ENCODE assay signal across 8 mouse cellular contexts in genomic region chr12:117154356-117155243, GRCm38 (mm10).
DNase-seq lines count a peak whose midpoint lies in the region; ATAC-seq and TF ChIP-seq lines count a peak whose summit lies in the region.

No protein-coding gene starts in this region.

- peaks cover 41% of the 10 kb centered on the region for H3K4me1 ChIP-seq in heart, embryonic 10.5 days
- H3K4me1 ChIP-seq in CH12.LX (ENCODE audit: control insufficient read depth in 1 of 2, insufficient read depth in 2 of 2), result peaks cover 4 to 15% of the 10 kb centered on the region in 2 experiments; a peak in 3 of 4 replicates
- peaks cover 37% of the 10 kb centered on the region for H3K4me1 ChIP-seq in forebrain, embryonic 14.5 days (ENCODE audit: control insufficient read depth, insufficient read depth, low read length)
- no peaks in the 10 kb centered on the region for H3K4me1 ChIP-seq in liver, postnatal 0 days (ENCODE audit: insufficient read depth)

- peak overlapping the region; percentile 73 for H3K4me3 ChIP-seq in heart, embryonic 10.5 days
- H3K4me3 ChIP-seq in CH12.LX (replicated peaks in 1 of 3; ENCODE audit: low read depth in 2 of 3, low read length in 2 of 3, poor library complexity in 1 of 3), result peak overlapping the region in 2 of 3 experiments; percentile 57 to 59
- H3K4me3 ChIP-seq in forebrain, embryonic 14.5 days (ENCODE audit: low read depth, low read length), result peak overlapping the region; percentile 58
- H3K4me3 ChIP-seq in liver, postnatal 0 days (ENCODE audit: low read depth, low read length), result no peak overlapping the region

- no peaks in the 10 kb centered on the region for H3K79me2 ChIP-seq in CH12.LX (replicated peaks; ENCODE audit: control insufficient read depth, extremely low read depth, insufficient read depth, poor library complexity, severe bottlenecking)

- in situ Hi-C loops in CH12.LX (cut with MboI; ENCODE audit: low pct_ligation_motif_present, low pct_unique_long_range_greater_than_20kb, low sequenced_read_pairs), result no loop called here

- peak overlapping the region; percentile 80 for H3K4me2 ChIP-seq in CH12.LX (ENCODE audit: insufficient read depth, low read depth, poor library complexity, severe bottlenecking)
- peak overlapping the region; percentile 59 for H3K4me2 ChIP-seq in forebrain, embryonic 14.5 days (ENCODE audit: low read length)
- peak overlapping the region; percentile 47 for H3K4me2 ChIP-seq in liver, postnatal 0 days (ENCODE audit: low read depth, low read length)

- intact Hi-C loops in heart, postnatal 14 days (cut with DNase I), result no loop called here

- no peaks in the 10 kb centered on the region for H3K36me3 ChIP-seq in heart, embryonic 10.5 days
- H3K36me3 ChIP-seq in CH12.LX (replicated peaks in 1 of 2; ENCODE audit: control insufficient read depth in 1 of 2, insufficient read depth in 1 of 2, low read length in 1 of 2), result no peaks in the 10 kb centered on the region
- no peaks in the 10 kb centered on the region for H3K36me3 ChIP-seq in forebrain, embryonic 14.5 days (ENCODE audit: control insufficient read depth, insufficient read depth, low read length)
- no peaks in the 10 kb centered on the region for H3K36me3 ChIP-seq in liver, postnatal 0 days (replicated peaks; ENCODE audit: insufficient read depth, low read length)

- dilution Hi-C loops in CH12.LX (cut with MboI; ENCODE audit: extremely low pct_ligation_motif_present, extremely low pct_unique_long_range_greater_than_20kb, low sequenced_read_pairs), result no loop called here

- peak overlapping the region; percentile 62; the same call in 1 of the 2 replicates for H3K27ac ChIP-seq in heart, embryonic 10.5 days
- no peak overlapping the region for H3K27ac ChIP-seq in CH12.LX (ENCODE audit: insufficient read depth, low read depth)
- H3K27ac ChIP-seq in forebrain, embryonic 14.5 days (ENCODE audit: low read depth, low read length), result peak overlapping the region; percentile 96
- H3K27ac ChIP-seq in liver, postnatal 0 days (ENCODE audit: low read depth), result no peak overlapping the region

- DNase-seq in heart, embryonic 10.5 days (ENCODE audit: low spot score), result no peak
- no peak for DNase-seq in heart, postnatal 14 days
- no peak for DNase-seq in CH12.LX (ENCODE audit: extremely low read depth)
- no peak for DNase-seq in forebrain, embryonic 14.5 days (ENCODE audit: low spot score)
- no peak for DNase-seq in liver, postnatal 0 days
- no peak for DNase-seq in spleen, postnatal 4 days (ENCODE audit: low spot score in 2 of 2)
- DNase-seq in T-cell, adult 2 months (ENCODE audit: low spot score), result no peak
- no peak for DNase-seq in urinary bladder, postnatal 36 days (ENCODE audit: low spot score in 2 of 2)

- TF ChIP-seq CTCF in CH12.LX (conservative IDR thresholded peaks at IDR 0.05 in 1 of 2, IDR thresholded peaks at IDR 0.05 in 1 of 2; ENCODE audit: low read depth in 2 of 2, low read length in 2 of 2), result no peak
- no peak for TF ChIP-seq CTCF in liver, postnatal 0 days (IDR thresholded peaks at IDR 0.05; ENCODE audit: low read depth)

- H3K9me3 ChIP-seq in heart, embryonic 10.5 days, result no peaks in the 10 kb centered on the region
- no peaks in the 10 kb centered on the region for H3K9me3 ChIP-seq in CH12.LX (replicated peaks; ENCODE audit: low read length)
- H3K9me3 ChIP-seq in forebrain, embryonic 14.5 days (replicated peaks; ENCODE audit: control insufficient read depth, low read length), result no peaks in the 10 kb centered on the region
- no peaks in the 10 kb centered on the region for H3K9me3 ChIP-seq in liver, postnatal 0 days (ENCODE audit: low read length)

- no peak for TF ChIP-seq EP300 in CH12.LX (IDR thresholded peaks at IDR 0.05; ENCODE audit: low read length)
- TF ChIP-seq EP300 in liver, postnatal 0 days (IDR thresholded peaks at IDR 0.05; ENCODE audit: low read depth), result no peak

- 2% methylated on average over 27 of the region's 27 CpGs for WGBS in heart, embryonic 10.5 days
- WGBS in forebrain, embryonic 14.5 days, result under 1% methylated on average over 27 of the region's 27 CpGs
- WGBS in liver, postnatal 0 days (ENCODE audit: insufficient replicate concordance), result 3% methylated on average over 27 of the region's 27 CpGs

- no peak overlapping the region for H3K9ac ChIP-seq in CH12.LX (ENCODE audit: insufficient read depth, low read depth)
- peak overlapping the region; percentile 84 for H3K9ac ChIP-seq in forebrain, embryonic 14.5 days (ENCODE audit: low read length)
- H3K9ac ChIP-seq in liver, postnatal 0 days (replicated peaks), result no peak overlapping the region

- ATAC-seq in forebrain, embryonic 14.5 days, result peak; percentile 4
- ATAC-seq in liver, postnatal 0 days, result no peak

- TF ChIP-seq POLR2A in CH12.LX (IDR thresholded peaks at IDR 0.05; ENCODE audit: low read depth, low read length), result no peak

- no peak for TF ChIP-seq RAD21 in CH12.LX (IDR thresholded peaks at IDR 0.05; ENCODE audit: low read depth, low read length)

- peaks cover 100% of the 10 kb centered on the region for H3K27me3 ChIP-seq in heart, embryonic 10.5 days (ENCODE audit: insufficient read depth, poor library complexity, severe bottlenecking)
- H3K27me3 ChIP-seq in CH12.LX (replicated peaks), result peaks cover 43% of the 10 kb centered on the region
- H3K27me3 ChIP-seq in forebrain, embryonic 14.5 days (replicated peaks; ENCODE audit: control insufficient read depth, insufficient read depth, low read length), result peaks cover 69% of the 10 kb centered on the region
- H3K27me3 ChIP-seq in liver, postnatal 0 days (ENCODE audit: insufficient read depth, low read length), result peaks cover 95% of the 10 kb centered on the region

TF ChIP-seq in CH12.LX, 34 proteins besides CTCF, POLR2A, EP300 and RAD21:
- no peak for TF ChIP-seq CHD2 (IDR thresholded peaks at IDR 0.05; ENCODE audit: low read length)
- no peak for TF ChIP-seq TBP (conservative IDR thresholded peaks at IDR 0.05; ENCODE audit: low read depth, low read length)
- TF ChIP-seq UBTF (IDR thresholded peaks at IDR 0.05; ENCODE audit: low read depth, low read length), result no peak
- no peak for TF ChIP-seq IRF4 (IDR thresholded peaks at IDR 0.05; ENCODE audit: low read depth, low read length)
- TF ChIP-seq MEF2A (IDR thresholded peaks at IDR 0.05; ENCODE audit: borderline replicate concordance, low read depth, low read length), result no peak
- no peak for TF ChIP-seq MYC (IDR thresholded peaks at IDR 0.05; ENCODE audit: low read depth, low read length)
- no peak for TF ChIP-seq SMC3 (IDR thresholded peaks at IDR 0.05; ENCODE audit: low read depth, low read length)
- TF ChIP-seq ZNF384 (IDR thresholded peaks at IDR 0.05; ENCODE audit: low read depth, low read length), result no peak
TF ChIP-seq in CH12.LX: peak in this region for 0.

Comparison
In these comparisons a context has a peak if more than half of its experiments do, and no peak if none do; other contexts are left out.
1. H3K27ac ChIP-seq: peak in heart, embryonic 10.5 days (single experiment) and forebrain, embryonic 14.5 days (single experiment); none in CH12.LX (single experiment) and liver, postnatal 0 days (single experiment).
2. Peak in every context shown above with its lines, with median percentiles within 50 percentile points of each other: H3K4me2 ChIP-seq.